Mouse (Mus musculus) midbrain, postnatal 0 days (tissue): Measurements from ENCODE around the gene Slfn14. TPM values are rescaled to one million over a fixed set of nuclear protein-coding genes. Genes with fewer than 3 reads are reported as not detected.

Source experiments
- ATAC-seq: fragments of 200-750 bp; cut with Nextera tagmentation; 2 replicates; pipeline ENCODE4 v1.8.0; 2017; ENCODE audit warnings: moderate number of reproducible peaks, mild to moderate bottlenecking, moderate TSS enrichment, moderate library complexity; ENCODE audit not compliant: low FRiP score
- DNase-seq: peaks from one replicate; pipeline ENCODE4 v3.0.0-alpha.2; 2015; ENCODE audit warnings: low spot score
- H3K27ac ChIP-seq: fragments of 300-500 bp; sonication (generic); 2 replicates; pipeline ENCODE4 v1.5.1; 2014; ENCODE audit warnings: low read depth, mild to moderate bottlenecking, low read length, mixed read lengths
- H3K27me3 ChIP-seq: fragments of 300-500 bp; sonication (generic); 2 replicates; pipeline ENCODE4 v1.6.1; 2014; ENCODE audit warnings: low read length, control low read depth, mixed read lengths; ENCODE audit not compliant: insufficient read depth
- H3K36me3 ChIP-seq: fragments of 300-500 bp; sonication (generic); 2 replicates; pipeline ENCODE4 v1.6.1; 2014; ENCODE audit warnings: low read length, control low read depth, mixed read lengths; ENCODE audit not compliant: insufficient read depth
- H3K4me1 ChIP-seq: fragments of 300-500 bp; sonication (generic); 2 replicates; pipeline ENCODE4 v1.6.1; 2014; ENCODE audit warnings: mild to moderate bottlenecking, control low read depth, antibody characterized with exemption, low read length, mixed read lengths; ENCODE audit not compliant: insufficient read depth
- H3K4me2 ChIP-seq: fragments of 300-500 bp; sonication (generic); 2 replicates; pipeline ENCODE4 v1.6.1; 2014; ENCODE audit warnings: low read depth, mild to moderate bottlenecking, low read length, mixed read lengths; ENCODE audit not compliant: poor library complexity, severe bottlenecking
- H3K4me3 ChIP-seq: fragments of 300-500 bp; sonication (generic); 2 replicates; pipeline ENCODE4 v1.5.1; 2014; ENCODE audit warnings: low read depth, mild to moderate bottlenecking, low read length, moderate library complexity
- H3K9ac ChIP-seq: fragments of 300-500 bp; sonication (generic); replicated peaks from 2 replicates; pipeline ENCODE4 v1.6.1; 2014; ENCODE audit warnings: mild to moderate bottlenecking, low read length, moderate library complexity, mixed read lengths; ENCODE audit not compliant: poor library complexity, severe bottlenecking
- H3K9me3 ChIP-seq: fragments of 300-500 bp; sonication (generic); 2 replicates; pipeline ENCODE4 v1.6.1; 2016; ENCODE audit warnings: low read length, control low read depth
- CTCF ChIP-seq: IDR thresholded peaks from 2 replicates; pipeline ENCODE4 v1.5.1; 2016; ENCODE audit warnings: antibody characterized with exemption, mild to moderate bottlenecking
- WGBS: fragments of 180-500 bp; shearing (Covaris S2); extraction: QIAGEN DNeasy Blood & Tissue Kit; methylation state at CpG from one replicate; pipeline ENCODE4 v1.1.7; 2014; 5-methylcytosine and 5-hydroxymethylcytosine counted together
- polyA plus RNA-seq: library from polyadenylated mRNA; unstranded; fragments of >200 nt; fragmentation: Nextera tagmentation; extraction: Ambion mirVana; gene quantifications from 2 replicates; pipeline ENCODE4 v1.2.1, GENCODE M21; 2015
- total RNA-seq: library from RNA; depleted of rRNA; stranded (reverse); fragments of >200 nt; gene quantifications from 2 replicates; pipeline ENCODE4 v1.2.3, GENCODE M21; 2014

Gene Slfn14
- total and polyA plus RNA-seq, 2 experiments from 2014 or later: not detected

GRCm38 (mm10) chr11:83306700-83307253 lies 20.3 kb upstream of the Slfn14 start:
- TF ChIP-seq CTCF: no peak
- no peak overlapping the region for H3K4me3 ChIP-seq
- no peak overlapping the region for H3K27ac ChIP-seq
- no peak for DNase-seq
- no peaks in the 10 kb centered on the region for H3K9me3 ChIP-seq
- H3K27me3 ChIP-seq: no peaks in the 10 kb centered on the region
- H3K4me2 ChIP-seq: no peak overlapping the region
- WGBS: 82% methylated on average over 4 of the region's 4 CpGs
- H3K4me1 ChIP-seq: peaks cover 8% of the 10 kb centered on the region; the same call in 1 of the 2 replicates
- no peak for ATAC-seq
- H3K9ac ChIP-seq: no peak overlapping the region
- H3K36me3 ChIP-seq: peaks cover 7% of the 10 kb centered on the region; the same call in 1 of the 2 replicates

GRCm38 (mm10) chr11:83304485-83304884 lies 18.0 kb upstream of the Slfn14 start:
- H3K36me3 ChIP-seq: peaks cover 7% of the 10 kb centered on the region; the same call in 1 of the 2 replicates
- no peak for DNase-seq
- no peak for ATAC-seq
- H3K4me3 ChIP-seq: peak overlapping the region; percentile 81
- H3K9ac ChIP-seq: peak overlapping the region; percentile 44
- 87% methylated on average over 2 of the region's 2 CpGs for WGBS
- H3K27me3 ChIP-seq: no peaks in the 10 kb centered on the region
- H3K9me3 ChIP-seq: no peaks in the 10 kb centered on the region
- H3K4me1 ChIP-seq: peaks cover 8% of the 10 kb centered on the region; the same call in 1 of the 2 replicates
- no peak for TF ChIP-seq CTCF
- H3K4me2 ChIP-seq: peak overlapping the region; percentile 57
- no peak overlapping the region for H3K27ac ChIP-seq

GRCm38 (mm10) chr11:83303751-83304150 lies 17.2 kb upstream of the Slfn14 start:
- H3K27me3 ChIP-seq: no peaks in the 10 kb centered on the region
- H3K36me3 ChIP-seq: peaks cover 7% of the 10 kb centered on the region; the same call in 1 of the 2 replicates
- peak overlapping the region; percentile 81 for H3K4me3 ChIP-seq
- ATAC-seq (no peak), DNase-seq (no peak)
- H3K4me1 ChIP-seq: peaks cover 8% of the 10 kb centered on the region; the same call in 1 of the 2 replicates
- no peaks in the 10 kb centered on the region for H3K9me3 ChIP-seq
- H3K4me2 ChIP-seq: peak overlapping the region; percentile 57
- H3K27ac ChIP-seq: no peak overlapping the region
- WGBS: 68% methylated on average over 5 of the region's 5 CpGs
- peak overlapping the region; percentile 94; the same call in 1 of the 2 replicates for H3K9ac ChIP-seq
- TF ChIP-seq CTCF: no peak

GRCm38 (mm10) chr11:83302526-83303251 lies 16.2 kb upstream of the Slfn14 start, which contains the start of gene Pex12:
Gene Pex12, minus strand, starts transcription at chr11:83302586.
- peak within 1 kb of the TSS; percentile 57 for H3K4me2 ChIP-seq
- H3K4me3 ChIP-seq: peak within 1 kb of the TSS; percentile 81
- H3K9me3 ChIP-seq: no peaks in the 10 kb centered on the region
- H3K9ac ChIP-seq: peak within 1 kb of the TSS; percentile 94
- H3K4me1 ChIP-seq: peaks cover 13% of the 10 kb centered on the region
- DNase-seq (peak; percentile 98), ATAC-seq (peak; percentile 76)
- TF ChIP-seq CTCF: no peak
- no peaks in the 10 kb centered on the region for H3K36me3 ChIP-seq
- under 1% methylated on average over 51 of the region's 51 CpGs for WGBS
- peak within 1 kb of the TSS; percentile 95 for H3K27ac ChIP-seq
- H3K27me3 ChIP-seq: no peaks in the 10 kb centered on the region

- peak; percentile 28; the same call in 1 of the 2 replicates for TF ChIP-seq CTCF
- Histone ChIP-seq H3K36me3 (no peaks in the 10 kb centered on the region), H3K27ac (peak overlapping the region; percentile 95), H3K9ac (peak overlapping the region; percentile 51; the same call in 1 of the 2 replicates), H3K4me3 (peak overlapping the region; percentile 81), H3K27me3 (no peaks in the 10 kb centered on the region), H3K4me1 (peaks cover 19% of the 10 kb centered on the region), H3K4me2 (peak overlapping the region; percentile 57), H3K9me3 (no peaks in the 10 kb centered on the region)
- WGBS: 13% methylated on average over 10 of the region's 10 CpGs
- DNase-seq (no peak), ATAC-seq (no peak)
These were observed 15.6 kb upstream of the Slfn14 start for GRCm38 (mm10) chr11:83302124-83302523.

- H3K27me3 ChIP-seq: no peaks in the 10 kb centered on the region
- no peak overlapping the region for H3K4me2 ChIP-seq
- no peaks in the 10 kb centered on the region for H3K9me3 ChIP-seq
- no peaks in the 10 kb centered on the region; the same call in 1 of the 2 replicates for H3K36me3 ChIP-seq
- no peak overlapping the region for H3K4me3 ChIP-seq
- peaks cover 20% of the 10 kb centered on the region for H3K4me1 ChIP-seq
- no peak overlapping the region for H3K9ac ChIP-seq
- 56% methylated on average over 2 of the region's 2 CpGs for WGBS
- TF ChIP-seq CTCF: peak; percentile 21; the same call in 1 of the 2 replicates
- ATAC-seq (no peak), DNase-seq (no peak)
- no peak overlapping the region for H3K27ac ChIP-seq
These were observed 14.9 kb upstream of the Slfn14 start for GRCm38 (mm10) chr11:83301431-83301831.
